Mouse (Mus musculus) stomach, embryonic 16.5 days (tissue): ENCODE measurements around the gene Mien1. TPM values are rescaled to one million over a fixed set of nuclear protein-coding genes. Genes with fewer than 3 reads are reported as not detected.

ENCODE experiments used
- ATAC-seq: fragments of 200-750 bp; cut with Nextera tagmentation; 2 replicates; pipeline ENCODE4 v1.8.0; 2017; ENCODE audit warnings: moderate number of reproducible peaks, moderate TSS enrichment; ENCODE audit not compliant: insufficient read depth, low FRiP score
- H3K27ac ChIP-seq: fragments of 300-500 bp; sonication (generic); 2 replicates; pipeline ENCODE4 v1.5.1; 2014; ENCODE audit warnings: low read length
- H3K27me3 ChIP-seq: fragments of 300-500 bp; sonication (generic); 2 replicates; pipeline ENCODE4 v1.6.1; 2014; ENCODE audit warnings: low read length, control low read depth, mixed read lengths; ENCODE audit not compliant: control insufficient read depth, insufficient read depth
- H3K36me3 ChIP-seq: fragments of 300-500 bp; sonication (generic); 2 replicates; pipeline ENCODE4 v1.6.1; 2014; ENCODE audit warnings: low read length; ENCODE audit not compliant: control insufficient read depth, insufficient read depth
- H3K4me1 ChIP-seq: fragments of 300-500 bp; sonication (generic); 2 replicates; pipeline ENCODE4 v1.6.1; 2014; ENCODE audit warnings: low read length, control low read depth, mixed read lengths; ENCODE audit not compliant: control insufficient read depth, insufficient read depth
- H3K4me2 ChIP-seq: fragments of 300-500 bp; sonication (generic); 2 replicates; pipeline ENCODE4 v1.6.1; 2014; ENCODE audit warnings: low read depth, low read length, mixed read lengths
- H3K4me3 ChIP-seq: fragments of 300-500 bp; sonication (generic); replicated peaks from 2 replicates; pipeline ENCODE4 v1.5.1; 2014; ENCODE audit warnings: mild to moderate bottlenecking, low read length
- H3K9ac ChIP-seq: fragments of 300-500 bp; sonication (generic); 2 replicates; pipeline ENCODE4 v1.6.1; 2014; ENCODE audit warnings: low read length
- H3K9me3 ChIP-seq: fragments of 300-500 bp; sonication (generic); replicated peaks from 2 replicates; pipeline ENCODE4 v1.6.1; 2016; ENCODE audit warnings: low read length, control low read depth; ENCODE audit not compliant: control insufficient read depth
- WGBS: fragments of 180-500 bp; shearing (Covaris S2); extraction: QIAGEN DNeasy Blood & Tissue Kit; methylation state at CpG from one replicate; pipeline ENCODE4 v1.1.7; 2014; 5-methylcytosine and 5-hydroxymethylcytosine counted together
- polyA plus RNA-seq: library from polyadenylated mRNA; unstranded; fragments of >200 nt; fragmentation: Nextera tagmentation; extraction: Ambion mirVana; gene quantifications from 2 replicates; pipeline ENCODE4 v1.2.1, GENCODE M21; 2015

Gene Mien1
- polyA plus RNA-seq, 1 experiment from 2014 or later: 157 TPM

GRCm38 (mm10) chr11:98476434-98476807 is 37.6 kb upstream of the Mien1 start:
- Histone ChIP-seq H3K4me3 (no peak overlapping the region), H3K9me3 (no peaks in the 10 kb centered on the region), H3K27me3 (no peaks in the 10 kb centered on the region), H3K9ac (no peak overlapping the region), H3K27ac (no peak overlapping the region), H3K4me1 (no peaks in the 10 kb centered on the region; the same call in 1 of the 2 replicates), H3K4me2 (no peak overlapping the region), H3K36me3 (no peaks in the 10 kb centered on the region)
- no peak for ATAC-seq
- 61% methylated on average over 4 of the region's 4 CpGs for WGBS

GRCm38 (mm10) chr11:98475630-98476433 is 37.0 kb upstream of the Mien1 start:
- H3K36me3 ChIP-seq: no peaks in the 10 kb centered on the region
- H3K9ac ChIP-seq: no peak overlapping the region
- no peak overlapping the region for H3K4me3 ChIP-seq
- H3K4me1 ChIP-seq: no peaks in the 10 kb centered on the region; the same call in 1 of the 2 replicates
- H3K27me3 ChIP-seq: no peaks in the 10 kb centered on the region
- no peak overlapping the region for H3K27ac ChIP-seq
- no peak for ATAC-seq
- 82% methylated on average over 9 of the region's 9 CpGs for WGBS
- H3K4me2 ChIP-seq: no peak overlapping the region
- no peaks in the 10 kb centered on the region for H3K9me3 ChIP-seq

- Histone ChIP-seq H3K9me3 (no peaks in the 10 kb centered on the region), H3K4me1 (no peaks in the 10 kb centered on the region; the same call in 1 of the 2 replicates), H3K4me3 (no peak overlapping the region), H3K4me2 (no peak overlapping the region), H3K9ac (no peak overlapping the region), H3K36me3 (no peaks in the 10 kb centered on the region), H3K27me3 (no peaks in the 10 kb centered on the region), H3K27ac (no peak overlapping the region)
- ATAC-seq: no peak
- 87% methylated on average over 11 of the region's 11 CpGs for WGBS
Observed at GRCm38 (mm10) chr11:98474967-98475366, 36.2 kb upstream of the Mien1 start.

GRCm38 (mm10) chr11:98473916-98474479 is 35.2 kb upstream of the Mien1 start:
- ATAC-seq: no peak
- no peak overlapping the region for H3K4me3 ChIP-seq
- H3K27me3 ChIP-seq: no peaks in the 10 kb centered on the region
- peak overlapping the region; percentile 27; the same call in 1 of the 2 replicates for H3K27ac ChIP-seq
- H3K36me3 ChIP-seq: no peaks in the 10 kb centered on the region
- H3K9ac ChIP-seq: no peak overlapping the region
- H3K9me3 ChIP-seq: no peaks in the 10 kb centered on the region
- whole genome bisulfite sequencing: 47% methylated on average over 8 of the region's 8 CpGs
- H3K4me2 ChIP-seq: no peak overlapping the region
- H3K4me1 ChIP-seq: no peaks in the 10 kb centered on the region; the same call in 1 of the 2 replicates

GRCm38 (mm10) chr11:98472696-98473095 is 33.9 kb upstream of the Mien1 start:
- Histone ChIP-seq H3K27me3 (no peaks in the 10 kb centered on the region), H3K27ac (no peak overlapping the region), H3K4me3 (no peak overlapping the region), H3K36me3 (no peaks in the 10 kb centered on the region), H3K9me3 (no peaks in the 10 kb centered on the region), H3K9ac (no peak overlapping the region), H3K4me2 (no peak overlapping the region), H3K4me1 (no peaks in the 10 kb centered on the region; the same call in 1 of the 2 replicates)
- 51% methylated on average over 4 of the region's 4 CpGs for WGBS
- no peak for ATAC-seq

GRCm38 (mm10) chr11:98470795-98471194 is 32.0 kb upstream of the Mien1 start:
- Histone ChIP-seq H3K27me3 (no peaks in the 10 kb centered on the region), H3K27ac (no peak overlapping the region), H3K4me1 (no peaks in the 10 kb centered on the region; the same call in 1 of the 2 replicates), H3K4me3 (no peak overlapping the region), H3K36me3 (no peaks in the 10 kb centered on the region), H3K9ac (no peak overlapping the region), H3K4me2 (no peak overlapping the region), H3K9me3 (no peaks in the 10 kb centered on the region)
- 75% methylated on average over 6 of the region's 6 CpGs for WGBS
- ATAC-seq: no peak

- Histone ChIP-seq H3K36me3 (no peaks in the 10 kb centered on the region), H3K27ac (no peak overlapping the region), H3K4me3 (no peak overlapping the region), H3K27me3 (no peaks in the 10 kb centered on the region), H3K9me3 (no peaks in the 10 kb centered on the region), H3K4me2 (no peak overlapping the region), H3K4me1 (no peaks in the 10 kb centered on the region; the same call in 1 of the 2 replicates), H3K9ac (no peak overlapping the region)
- ATAC-seq: no peak
- 60% methylated on average over 22 of the region's 22 CpGs for WGBS
Observed at GRCm38 (mm10) chr11:98469761-98470714, 31.2 kb upstream of the Mien1 start.

- Histone ChIP-seq H3K27me3 (peaks cover 3% of the 10 kb centered on the region; the same call in 1 of the 2 replicates), H3K4me2 (no peak overlapping the region), H3K36me3 (no peaks in the 10 kb centered on the region), H3K4me3 (no peak overlapping the region), H3K4me1 (no peaks in the 10 kb centered on the region), H3K27ac (no peak overlapping the region), H3K9ac (no peak overlapping the region), H3K9me3 (no peaks in the 10 kb centered on the region)
- ATAC-seq: no peak
- WGBS: 72% methylated on average over 6 of the region's 6 CpGs
Observed at GRCm38 (mm10) chr11:98464516-98464915, 25.7 kb upstream of the Mien1 start.
